Mouse (Mus musculus): ENCODE data around the gene Zfp563. TPM values are rescaled to one million over a fixed set of nuclear protein-coding genes. Genes with fewer than 3 reads are reported as not detected.

The Zfp563 gene
- polyA plus RNA-seq, 1 experiment from 2014 or later = 5.6 TPM

DNA sequence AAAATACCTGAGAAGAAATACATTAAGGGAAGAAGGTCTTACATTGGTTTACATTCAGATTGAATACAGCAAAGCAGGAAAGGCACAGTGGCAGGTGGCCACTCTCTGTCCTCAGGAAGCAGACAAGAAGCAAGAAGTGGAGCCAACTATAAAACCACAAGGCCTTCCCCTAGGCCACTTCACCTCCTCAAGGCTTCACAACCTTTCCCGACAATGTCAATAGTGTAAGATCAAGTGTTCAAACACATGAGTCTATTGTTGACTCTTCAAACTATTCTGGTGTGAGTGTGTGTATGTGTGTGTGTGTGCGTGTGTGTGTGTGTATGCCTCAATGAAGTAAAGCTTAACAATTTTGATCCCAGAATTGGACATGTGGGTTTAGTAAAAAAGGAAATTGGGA lies 8.3 kb downstream of the Zfp563 start:
- no peak for TF ChIP-seq CTCF (IDR thresholded peaks at IDR 0.05; ENCODE audit: low read depth)
- no peak for ATAC-seq (replicated peaks; ENCODE audit: low FRiP score, low read depth)

DNA sequence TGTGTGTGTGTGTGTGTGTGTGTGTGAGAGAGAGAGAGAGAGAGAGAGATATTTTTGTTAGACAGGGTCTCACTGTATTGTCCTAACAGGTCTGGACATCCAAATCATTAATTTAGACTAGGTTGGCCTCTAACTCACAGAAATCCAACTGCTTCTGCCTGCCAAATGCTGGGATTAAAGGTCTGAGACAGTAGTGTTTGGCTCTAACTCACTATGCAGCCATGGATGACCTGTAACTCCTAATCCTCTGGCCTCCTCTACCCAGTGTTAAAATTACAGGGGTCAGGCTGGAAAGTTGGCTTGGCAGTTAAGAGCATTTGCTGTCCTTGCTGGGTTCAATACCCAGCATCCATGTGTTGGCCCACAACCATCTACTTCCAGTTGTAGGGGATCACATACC lies 35.4 kb downstream of the Zfp563 start:
- H3K4me1 ChIP-seq (replicated peaks; ENCODE audit: insufficient read depth, low read length) = no peaks in the 10 kb centered on the region
- no peaks in the 10 kb centered on the region for H3K9me3 ChIP-seq (replicated peaks; ENCODE audit: low read length)
- DNase-seq (ENCODE audit: low spot score) = no peak
- H3K27me3 ChIP-seq (ENCODE audit: insufficient read depth, low read length) = no peaks in the 10 kb centered on the region
- H3K36me3 ChIP-seq (ENCODE audit: insufficient read depth, low read length) = no peaks in the 10 kb centered on the region
- H3K9ac ChIP-seq (ENCODE audit: low read depth, low read length) = no peak overlapping the region
- ATAC-seq (replicated peaks; ENCODE audit: low FRiP score, low read depth) = no peak
- H3K27ac ChIP-seq = no peak overlapping the region
- H3K4me3 ChIP-seq (replicated peaks; ENCODE audit: low read depth, low read length) = no peak overlapping the region
- TF ChIP-seq CTCF (IDR thresholded peaks at IDR 0.05; ENCODE audit: low read depth) = no peak
- H3K4me2 ChIP-seq (ENCODE audit: low read length) = no peak overlapping the region

More for the DNA sequence above, 8.3 kb downstream of the Zfp563 start:
- Histone ChIP-seq H3K27ac (no peak overlapping the region), H3K9me3 (replicated peaks; ENCODE audit: low read length) (no peaks in the 10 kb centered on the region), H3K4me1 (replicated peaks; ENCODE audit: insufficient read depth, low read length) (peaks cover 8% of the 10 kb centered on the region), H3K9ac (ENCODE audit: low read depth, low read length) (no peak overlapping the region), H3K4me2 (ENCODE audit: low read length) (no peak overlapping the region), H3K27me3 (ENCODE audit: insufficient read depth, low read length) (no peaks in the 10 kb centered on the region), H3K4me3 (replicated peaks; ENCODE audit: low read depth, low read length) (no peak overlapping the region), H3K36me3 (ENCODE audit: insufficient read depth, low read length) (no peaks in the 10 kb centered on the region)
- WGBS = 87% methylated on average over 2 of the region's 2 CpGs
- DNase-seq (ENCODE audit: low spot score) = no peak

DNA sequence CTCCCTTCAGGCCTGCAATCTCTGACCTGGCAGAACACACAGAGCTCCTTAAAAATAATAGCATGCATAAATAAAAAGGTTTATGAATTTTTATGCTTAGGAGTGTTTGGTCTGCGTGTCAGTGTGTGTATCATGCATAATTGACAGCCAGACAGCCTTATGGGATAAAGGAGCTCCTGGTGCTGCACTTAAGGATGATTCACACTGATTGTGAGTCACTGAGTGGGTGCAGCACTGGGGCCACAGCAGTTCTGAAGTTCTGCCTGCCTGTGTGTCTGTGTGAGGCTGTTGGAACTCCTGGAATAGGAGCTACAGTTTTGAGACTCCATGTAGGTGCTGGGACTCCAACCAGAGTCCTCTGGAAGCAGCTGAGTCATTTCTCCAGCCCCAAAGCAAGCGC lies 37.1 kb downstream of the Zfp563 start:
- Histone ChIP-seq H3K36me3 (ENCODE audit: insufficient read depth, low read length) (no peaks in the 10 kb centered on the region), H3K9ac (ENCODE audit: low read depth, low read length) (no peak overlapping the region), H3K4me2 (ENCODE audit: low read length) (no peak overlapping the region), H3K27me3 (ENCODE audit: insufficient read depth, low read length) (no peaks in the 10 kb centered on the region), H3K27ac (no peak overlapping the region), H3K4me1 (replicated peaks; ENCODE audit: insufficient read depth, low read length) (no peaks in the 10 kb centered on the region), H3K9me3 (replicated peaks; ENCODE audit: low read length) (no peaks in the 10 kb centered on the region), H3K4me3 (replicated peaks; ENCODE audit: low read depth, low read length) (no peak overlapping the region)
- no peak for DNase-seq (ENCODE audit: low spot score)
- no peak for TF ChIP-seq CTCF (IDR thresholded peaks at IDR 0.05; ENCODE audit: low read depth)
- no peak for ATAC-seq (replicated peaks; ENCODE audit: low FRiP score, low read depth)
- 56% methylated on average over 2 of the region's 2 CpGs for WGBS

- H3K4me1 ChIP-seq (replicated peaks; ENCODE audit: insufficient read depth, low read length) = no peaks in the 10 kb centered on the region
- no peaks in the 10 kb centered on the region for H3K27me3 ChIP-seq (ENCODE audit: insufficient read depth, low read length)
- no peak for DNase-seq (ENCODE audit: low spot score)
- H3K4me2 ChIP-seq (ENCODE audit: low read length) = no peak within 1 kb of the TSS
- WGBS = 77% methylated on average over 18 of the region's 18 CpGs
- no peaks in the 10 kb centered on the region for H3K9me3 ChIP-seq (replicated peaks; ENCODE audit: low read length)
- H3K4me3 ChIP-seq (replicated peaks; ENCODE audit: low read depth, low read length) = no peak within 1 kb of the TSS
- no peak within 1 kb of the TSS for H3K9ac ChIP-seq (ENCODE audit: low read depth, low read length)
- no peaks in the 10 kb centered on the region for H3K36me3 ChIP-seq (ENCODE audit: insufficient read depth, low read length)
- no peak for ATAC-seq (replicated peaks; ENCODE audit: low FRiP score, low read depth)
- TF ChIP-seq CTCF (IDR thresholded peaks at IDR 0.05; ENCODE audit: low read depth) = no peak
- no peak within 1 kb of the TSS for H3K27ac ChIP-seq
Observed at GRCm38 (mm10) chr17:33139261-33139820, 50.2 kb downstream of the Zfp563 start, which contains the start of gene Morc2b. TSS of gene Morc2b (minus strand) at chr17:33139683.

Other genes with a start within 250 kb of the Zfp563 start
- 6.9 and 7.5 TPM in 2 replicates for gene Zfp870, start 197.7 kb upstream of the Zfp563 start, polyA plus RNA-seq (2015; fragmentation: Nextera tagmentation; extraction: Ambion mirVana)
- not detected in 2 replicates for gene Cyp4f14, start 172.0 kb upstream of the Zfp563 start, polyA plus RNA-seq (2015; fragmentation: Nextera tagmentation; extraction: Ambion mirVana)
- 15.6 and 18.4 TPM in 2 replicates for gene Cyp4f13, start 141.9 kb upstream of the Zfp563 start, polyA plus RNA-seq (2015; fragmentation: Nextera tagmentation; extraction: Ambion mirVana)
- gene Zfp472, start 123.5 kb upstream of the Zfp563 start, polyA plus RNA-seq (2015; fragmentation: Nextera tagmentation; extraction: Ambion mirVana) = 7.8 and 9.0 TPM in 2 replicates
- 8.7 and 8.8 TPM in 2 replicates for gene Zfp952, start 96.2 kb upstream of the Zfp563 start, polyA plus RNA-seq (2015; fragmentation: Nextera tagmentation; extraction: Ambion mirVana)
- 9.8 and 11.5 TPM in 2 replicates for gene Zfp763, start 55.9 kb upstream of the Zfp563 start, polyA plus RNA-seq (2015; fragmentation: Nextera tagmentation; extraction: Ambion mirVana)
- not detected in 2 replicates for gene 4921501E09Rik, start 21.3 kb upstream of the Zfp563 start, polyA plus RNA-seq (2015; fragmentation: Nextera tagmentation; extraction: Ambion mirVana)
- gene Morc2b, start 50.4 kb downstream of the Zfp563 start, polyA plus RNA-seq (2015; fragmentation: Nextera tagmentation; extraction: Ambion mirVana) = not detected in 2 replicates
- not detected in 2 replicates for gene Olfr55, start 79.1 kb downstream of the Zfp563 start, polyA plus RNA-seq (2015; fragmentation: Nextera tagmentation; extraction: Ambion mirVana)
- gene Olfr239, start 102.0 kb downstream of the Zfp563 start, polyA plus RNA-seq (2015; fragmentation: Nextera tagmentation; extraction: Ambion mirVana) = not detected in 2 replicates
- not detected in 2 replicates for gene Olfr1564, start 132.4 kb downstream of the Zfp563 start, polyA plus RNA-seq (2015; fragmentation: Nextera tagmentation; extraction: Ambion mirVana)
- gene Zfp955a, start 165.8 kb downstream of the Zfp563 start, polyA plus RNA-seq (2015; fragmentation: Nextera tagmentation; extraction: Ambion mirVana) = 12.7 and 15.0 TPM in 2 replicates
- 0.01 and 0.03 TPM in 2 replicates for gene Olfr63, start 175.4 kb downstream of the Zfp563 start, polyA plus RNA-seq (2015; fragmentation: Nextera tagmentation; extraction: Ambion mirVana)
- gene Zfp955b, start 200.2 kb downstream of the Zfp563 start, polyA plus RNA-seq (2015; fragmentation: Nextera tagmentation; extraction: Ambion mirVana) = 8.6 and 11.9 TPM in 2 replicates

Measured in kidney, postnatal 0 days (tissue).